Mouse (Mus musculus): ENCODE data around the gene Plcb4. TPM values are rescaled to one million over a fixed set of nuclear protein-coding genes. Genes with fewer than 3 reads are reported as not detected.

Plcb4 gene
- polyA plus RNA-seq, 1 experiment = 3.7 TPM

- TF ChIP-seq CTCF (IDR thresholded peaks at IDR 0.05; ENCODE audit: borderline replicate concordance, control insufficient read depth, extremely low read depth, insufficient read depth, low read length, poor library complexity) = no peak
- no peak for TF ChIP-seq POLR2A (IDR thresholded peaks at IDR 0.05; ENCODE audit: control insufficient read depth, extremely low read depth, insufficient read depth, low read length, poor library complexity)
- WGBS = 97% methylated on average over 4 of the region's 4 CpGs
- Histone ChIP-seq H3K4me1 (replicated peaks; ENCODE audit: control insufficient read depth, insufficient read depth, low read length) (no peaks in the 10 kb centered on the region), H3K36me3 (ENCODE audit: control insufficient read depth, insufficient read depth, low read length) (no peaks in the 10 kb centered on the region), H3K27ac (ENCODE audit: control insufficient read depth, insufficient read depth, low read length) (no peak overlapping the region), H3K27me3 (ENCODE audit: control insufficient read depth, insufficient read depth, low read length) (no peaks in the 10 kb centered on the region), H3K4me3 (ENCODE audit: control insufficient read depth, insufficient read depth, low read length) (no peak overlapping the region)
- DNase-seq = no peak
These were observed 245.5 kb downstream of the Plcb4 start for GRCm38 (mm10) chr2:135904262-135904661.

- 90% methylated on average over 4 of the region's 4 CpGs for WGBS
- TF ChIP-seq POLR2A (IDR thresholded peaks at IDR 0.05; ENCODE audit: control insufficient read depth, extremely low read depth, insufficient read depth, low read length, poor library complexity) (no peak), CTCF (IDR thresholded peaks at IDR 0.05; ENCODE audit: borderline replicate concordance, control insufficient read depth, extremely low read depth, insufficient read depth, low read length, poor library complexity) (no peak)
- H3K36me3 ChIP-seq (ENCODE audit: control insufficient read depth, insufficient read depth, low read length) = no peaks in the 10 kb centered on the region
These were observed 246.0 kb downstream of the Plcb4 start for GRCm38 (mm10) chr2:135904791-135905190.

GRCm38 (mm10) chr2:135914343-135915261 is 255.8 kb downstream of the Plcb4 start:
- Histone ChIP-seq H3K4me3 (ENCODE audit: control insufficient read depth, insufficient read depth, low read length) (no peak overlapping the region), H3K27ac (ENCODE audit: control insufficient read depth, insufficient read depth, low read length) (no peak overlapping the region), H3K4me1 (replicated peaks; ENCODE audit: control insufficient read depth, insufficient read depth, low read length) (no peaks in the 10 kb centered on the region), H3K36me3 (ENCODE audit: control insufficient read depth, insufficient read depth, low read length) (no peaks in the 10 kb centered on the region), H3K27me3 (ENCODE audit: control insufficient read depth, insufficient read depth, low read length) (no peaks in the 10 kb centered on the region)
- DNase-seq = no peak
- 97% methylated on average over 8 of the region's 8 CpGs for WGBS
- no peak for TF ChIP-seq POLR2A (IDR thresholded peaks at IDR 0.05; ENCODE audit: control insufficient read depth, extremely low read depth, insufficient read depth, low read length, poor library complexity)
- no peak for TF ChIP-seq CTCF (IDR thresholded peaks at IDR 0.05; ENCODE audit: borderline replicate concordance, control insufficient read depth, extremely low read depth, insufficient read depth, low read length, poor library complexity)

More at GRCm38 (mm10) chr2:135904791-135905190, 246.0 kb downstream of the Plcb4 start:
- Histone ChIP-seq H3K27me3 (ENCODE audit: control insufficient read depth, insufficient read depth, low read length) (no peaks in the 10 kb centered on the region), H3K27ac (ENCODE audit: control insufficient read depth, insufficient read depth, low read length) (no peak overlapping the region), H3K4me1 (replicated peaks; ENCODE audit: control insufficient read depth, insufficient read depth, low read length) (no peaks in the 10 kb centered on the region), H3K4me3 (ENCODE audit: control insufficient read depth, insufficient read depth, low read length) (no peak overlapping the region)
- no peak for DNase-seq

GRCm38 (mm10) chr2:135915928-135916327 is 257.1 kb downstream of the Plcb4 start:
- no peaks in the 10 kb centered on the region for H3K4me1 ChIP-seq (replicated peaks; ENCODE audit: control insufficient read depth, insufficient read depth, low read length)
- H3K36me3 ChIP-seq (ENCODE audit: control insufficient read depth, insufficient read depth, low read length) = no peaks in the 10 kb centered on the region
- TF ChIP-seq CTCF (IDR thresholded peaks at IDR 0.05; ENCODE audit: borderline replicate concordance, control insufficient read depth, extremely low read depth, insufficient read depth, low read length, poor library complexity) (no peak), POLR2A (IDR thresholded peaks at IDR 0.05; ENCODE audit: control insufficient read depth, extremely low read depth, insufficient read depth, low read length, poor library complexity) (no peak)
- no peak overlapping the region for H3K27ac ChIP-seq (ENCODE audit: control insufficient read depth, insufficient read depth, low read length)
- no peak for DNase-seq
- no peak overlapping the region for H3K4me3 ChIP-seq (ENCODE audit: control insufficient read depth, insufficient read depth, low read length)
- H3K27me3 ChIP-seq (ENCODE audit: control insufficient read depth, insufficient read depth, low read length) = no peaks in the 10 kb centered on the region
- 72% methylated on average over 10 of the region's 10 CpGs for WGBS

- DNase-seq = no peak
- whole genome bisulfite sequencing = 93% methylated on average over 3 of the region's 3 CpGs
- Histone ChIP-seq H3K4me1 (replicated peaks; ENCODE audit: control insufficient read depth, insufficient read depth, low read length) (no peaks in the 10 kb centered on the region), H3K36me3 (ENCODE audit: control insufficient read depth, insufficient read depth, low read length) (no peaks in the 10 kb centered on the region), H3K27ac (ENCODE audit: control insufficient read depth, insufficient read depth, low read length) (no peak overlapping the region), H3K4me3 (ENCODE audit: control insufficient read depth, insufficient read depth, low read length) (no peak overlapping the region), H3K27me3 (ENCODE audit: control insufficient read depth, insufficient read depth, low read length) (no peaks in the 10 kb centered on the region)
- TF ChIP-seq POLR2A (IDR thresholded peaks at IDR 0.05; ENCODE audit: control insufficient read depth, extremely low read depth, insufficient read depth, low read length, poor library complexity) (no peak), CTCF (IDR thresholded peaks at IDR 0.05; ENCODE audit: borderline replicate concordance, control insufficient read depth, extremely low read depth, insufficient read depth, low read length, poor library complexity) (no peak)
These were observed 258.2 kb downstream of the Plcb4 start for GRCm38 (mm10) chr2:135917000-135917399.

GRCm38 (mm10) chr2:135918116-135918515 is 259.3 kb downstream of the Plcb4 start:
- 92% methylated on average over 5 of the region's 5 CpGs for WGBS
- no peaks in the 10 kb centered on the region for H3K4me1 ChIP-seq (replicated peaks; ENCODE audit: control insufficient read depth, insufficient read depth, low read length)
- TF ChIP-seq CTCF (IDR thresholded peaks at IDR 0.05; ENCODE audit: borderline replicate concordance, control insufficient read depth, extremely low read depth, insufficient read depth, low read length, poor library complexity) (no peak), POLR2A (IDR thresholded peaks at IDR 0.05; ENCODE audit: control insufficient read depth, extremely low read depth, insufficient read depth, low read length, poor library complexity) (no peak)

More at GRCm38 (mm10) chr2:135918116-135918515, 259.3 kb downstream of the Plcb4 start:
- H3K27me3 ChIP-seq (ENCODE audit: control insufficient read depth, insufficient read depth, low read length) = no peaks in the 10 kb centered on the region
- no peaks in the 10 kb centered on the region for H3K36me3 ChIP-seq (ENCODE audit: control insufficient read depth, insufficient read depth, low read length)
- no peak overlapping the region for H3K4me3 ChIP-seq (ENCODE audit: control insufficient read depth, insufficient read depth, low read length)
- no peak for DNase-seq
- H3K27ac ChIP-seq (ENCODE audit: control insufficient read depth, insufficient read depth, low read length) = no peak overlapping the region

All from thymus, adult 2 months (tissue).